Mouse (Mus musculus) embryo, embryonic 10.5 days (tissue): ENCODE data around the gene Cfap74.
A peak's percentile ranks its signal among the peaks of the same experiment; 100 is the strongest.
"Not testable (repeated sequence)": the region's sequence is repeated elsewhere in the genome, so short reads cannot be mapped to it uniquely, and the experiment has no call there.

Experiments
- DNase-seq: peaks from one replicate; pipeline ENCODE4 v3.0.0-alpha.2; 2015; ENCODE audit warnings: low spot score

Gene Cfap74

DNA sequence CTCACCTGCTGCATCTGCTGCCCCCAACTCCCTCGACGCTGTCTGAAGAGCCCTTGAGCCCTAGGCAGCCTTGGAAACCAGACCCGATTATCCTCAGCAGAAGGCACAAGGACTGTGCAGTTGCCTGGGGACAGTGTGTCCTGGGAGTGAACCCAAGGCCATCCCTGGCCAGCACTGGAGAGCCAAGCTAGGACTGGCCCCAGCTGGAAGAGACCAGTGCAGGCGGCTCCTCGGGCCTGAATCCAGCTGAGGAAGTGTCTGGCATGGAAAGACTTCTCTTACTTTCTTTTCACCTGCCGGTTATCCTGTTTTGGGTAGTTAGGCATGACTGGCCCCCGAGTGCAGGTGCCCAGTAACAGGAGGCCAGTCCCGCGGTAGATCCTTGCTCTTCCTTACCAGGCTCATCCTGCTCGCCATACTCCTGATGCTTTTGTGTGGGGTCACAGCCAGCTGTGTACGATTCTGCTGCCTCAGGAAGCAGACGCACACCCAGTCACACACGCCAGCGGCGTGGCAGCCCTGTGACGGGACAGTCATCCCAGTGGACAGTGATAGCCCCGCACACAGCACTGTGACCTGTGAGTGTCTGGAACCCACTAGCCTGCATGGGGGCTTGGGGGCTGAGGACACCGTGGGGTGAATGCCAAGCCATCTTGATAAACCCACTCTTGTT, 60.7 kb downstream of the Cfap74 start:
- DNase-seq, result no peak

DNA sequence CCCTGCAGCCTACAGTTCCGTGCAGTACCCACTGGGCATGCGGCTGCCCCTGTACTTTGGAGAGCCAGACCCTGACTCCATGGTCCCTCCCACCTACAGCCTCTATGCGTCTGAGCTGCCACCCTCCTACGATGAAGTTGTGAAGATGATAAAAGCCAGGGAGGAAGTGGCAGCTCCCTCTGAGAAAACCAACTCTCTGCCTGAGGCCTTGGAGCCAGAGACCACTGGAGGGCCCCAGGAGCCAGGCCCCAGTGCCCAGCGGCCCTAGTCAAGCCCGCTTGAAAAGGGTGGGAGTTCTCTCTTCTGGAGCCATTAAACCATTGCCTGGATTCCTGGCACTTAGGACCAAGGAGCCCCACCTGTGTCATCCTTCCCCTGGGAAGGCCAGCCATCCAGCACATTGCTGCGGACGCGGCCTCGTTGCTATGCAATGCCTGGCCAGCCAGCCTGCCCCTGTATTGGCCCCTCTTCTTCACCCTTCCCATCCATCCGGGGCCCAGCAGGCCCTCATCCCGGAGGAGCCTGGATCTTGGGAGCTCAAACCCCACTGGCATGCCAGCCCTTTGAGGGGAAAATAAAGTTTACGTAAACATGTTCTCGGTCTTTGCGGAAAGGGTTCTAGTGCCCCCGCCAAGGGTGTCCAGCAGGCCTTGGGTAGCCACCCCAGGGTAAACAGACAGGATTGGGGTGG, 61.4 kb downstream of the Cfap74 start:
- DNase-seq, result no peak

DNA sequence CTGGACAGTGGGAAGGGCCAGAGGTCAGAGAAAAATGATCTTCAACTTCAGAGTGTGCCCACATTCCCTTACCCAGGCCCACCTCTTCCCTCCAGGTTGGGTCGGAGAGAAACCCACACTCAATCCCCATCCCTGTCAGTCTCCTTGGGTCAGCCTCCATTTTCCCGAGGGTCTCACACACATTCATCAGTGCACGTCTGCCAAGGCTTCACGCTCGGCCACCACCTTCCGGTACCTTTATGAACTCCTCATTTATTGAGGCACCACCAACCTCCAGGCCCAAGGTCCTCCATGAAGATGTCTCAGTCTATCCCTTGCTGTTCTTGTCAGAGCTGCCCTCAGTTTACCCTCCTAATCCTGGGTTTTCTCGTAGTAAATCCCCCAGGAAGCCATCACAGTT, 62.0 kb downstream of the Cfap74 start:
- DNase-seq, result no peak

DNA sequence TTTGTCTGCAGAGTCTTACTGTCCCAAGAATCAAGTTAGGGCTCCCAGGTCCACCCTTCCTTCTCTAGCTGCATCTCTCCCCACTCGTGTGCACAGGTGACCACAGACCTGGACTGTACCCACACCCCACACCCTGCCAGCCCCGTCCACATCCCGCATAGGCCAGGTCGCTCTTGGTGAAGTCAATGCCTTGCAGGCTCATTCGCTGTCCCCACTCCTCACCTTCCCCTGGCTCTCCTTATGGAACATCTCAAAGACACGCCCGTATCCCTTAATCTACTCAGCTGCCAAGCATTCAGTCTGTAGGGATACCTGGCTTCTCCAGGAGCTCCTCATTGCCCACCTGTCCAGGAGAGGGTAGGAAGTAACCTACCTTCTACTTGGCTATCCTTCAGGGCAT, 62.4 kb downstream of the Cfap74 start:
- no peak for DNase-seq

GRCm38 (mm10) chr4:155472716-155473290, 63.8 kb downstream of the Cfap74 start:
- DNase-seq, result no peak

- DNase-seq, result no peak
Measured at GRCm38 (mm10) chr4:155473319-155473718, 64.3 kb downstream of the Cfap74 start.

- DNase-seq, result not testable (repeated sequence)
Measured at GRCm38 (mm10) chr4:155473796-155474195, 64.8 kb downstream of the Cfap74 start.

DNA sequence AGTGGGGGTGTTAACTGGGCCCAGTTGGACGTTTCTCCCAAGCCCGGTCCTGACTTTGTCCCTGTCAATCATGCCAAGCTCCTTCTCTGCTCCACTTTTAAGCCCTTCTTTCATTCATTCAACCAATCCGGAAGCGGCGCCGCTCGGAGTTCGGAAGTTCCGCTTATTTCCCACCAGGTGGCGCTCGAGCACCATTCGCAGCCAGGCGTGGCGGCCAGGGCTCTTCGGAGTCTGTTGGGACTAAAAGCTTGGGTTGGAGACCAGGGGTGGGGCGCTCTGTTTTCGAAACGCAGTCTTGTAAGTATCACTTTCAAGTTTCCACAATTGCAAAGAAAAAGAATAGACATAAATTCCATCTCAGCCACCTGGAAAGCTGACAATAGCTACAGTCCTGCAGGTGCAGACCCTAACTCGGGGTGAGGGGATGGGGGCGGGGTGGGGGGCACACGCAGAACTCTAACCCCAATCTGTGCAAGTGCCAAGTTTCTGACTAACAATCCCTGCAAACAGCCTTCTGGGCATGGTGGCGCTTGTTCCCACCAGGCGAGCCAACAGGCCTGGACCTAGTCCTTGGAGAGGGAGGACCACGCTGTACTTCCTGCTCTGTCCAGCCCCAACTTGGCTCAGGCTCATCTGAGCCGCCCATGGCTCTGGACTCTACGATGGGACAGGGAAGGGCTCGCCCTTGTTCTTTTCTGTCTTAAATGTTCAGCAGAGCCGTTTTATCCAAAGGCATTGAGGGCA, 72.6 kb downstream of the Cfap74 start:
- peak; percentile 89 for DNase-seq

DNA sequence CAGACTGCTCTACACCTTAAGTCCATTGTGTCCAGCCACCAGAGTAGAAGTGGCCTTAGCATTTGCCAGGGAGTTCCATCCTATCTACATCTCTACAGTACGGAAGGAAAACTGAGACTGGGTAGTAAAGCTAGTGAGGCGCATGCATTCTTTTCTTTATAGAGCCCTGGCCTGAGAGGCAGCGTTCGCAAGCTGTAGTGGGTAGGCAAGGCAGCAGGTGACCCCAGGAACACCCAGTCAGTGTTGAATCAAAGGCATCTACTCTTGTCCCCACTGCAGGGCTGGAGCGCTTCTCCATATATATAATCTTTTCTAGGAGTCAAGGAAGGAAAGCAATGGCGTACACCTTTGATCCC, 73.1 kb downstream of the Cfap74 start:
- no peak for DNase-seq

GRCm38 (mm10) chr4:155482733-155483540, 73.9 kb downstream of the Cfap74 start:
- DNase-seq, result no peak

GRCm38 (mm10) chr4:155485521-155485920, 76.5 kb downstream of the Cfap74 start:
- DNase-seq, result no peak

GRCm38 (mm10) chr4:155487746-155488145, 78.8 kb downstream of the Cfap74 start:
- DNase-seq, result no peak

DNA sequence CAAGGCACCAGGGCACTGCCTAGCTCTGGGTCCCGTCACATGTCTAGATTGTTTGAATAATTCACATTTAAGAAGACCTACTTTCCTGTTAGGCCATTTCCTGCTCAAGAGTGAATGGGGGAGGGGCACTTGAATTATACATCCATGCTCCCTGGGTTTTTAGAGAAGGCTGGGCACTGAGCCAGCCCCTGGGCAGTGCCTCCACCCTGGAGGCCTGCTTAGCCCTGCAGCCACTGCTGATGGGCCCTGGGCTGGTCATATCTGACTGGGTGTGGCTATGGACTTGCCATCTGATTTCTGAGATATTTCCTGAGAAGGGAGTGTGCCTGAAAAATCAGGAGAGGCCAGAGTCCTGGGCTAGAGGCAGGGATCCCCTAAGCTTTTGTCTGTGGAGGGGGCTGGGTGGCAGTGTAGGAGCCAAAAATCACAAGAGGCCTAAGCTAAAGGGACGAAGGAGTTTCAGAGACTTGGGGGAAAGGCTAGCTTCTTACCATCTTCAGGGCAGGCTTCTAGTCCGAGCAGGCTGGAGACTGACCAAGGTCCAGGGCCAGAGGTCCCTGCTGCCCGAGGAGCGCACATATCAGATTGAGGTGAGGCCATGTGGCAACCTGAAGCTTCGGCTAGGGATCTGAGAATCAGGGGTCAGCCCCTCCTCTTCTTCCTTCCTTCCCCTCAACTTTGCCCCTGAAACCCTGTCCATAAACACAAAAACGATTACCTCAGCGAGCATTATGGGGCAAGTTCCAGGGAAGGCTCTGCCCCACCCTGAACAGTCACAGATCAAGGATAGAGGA, 79.4 kb downstream of the Cfap74 start:
- peak; percentile 37 for DNase-seq

DNA sequence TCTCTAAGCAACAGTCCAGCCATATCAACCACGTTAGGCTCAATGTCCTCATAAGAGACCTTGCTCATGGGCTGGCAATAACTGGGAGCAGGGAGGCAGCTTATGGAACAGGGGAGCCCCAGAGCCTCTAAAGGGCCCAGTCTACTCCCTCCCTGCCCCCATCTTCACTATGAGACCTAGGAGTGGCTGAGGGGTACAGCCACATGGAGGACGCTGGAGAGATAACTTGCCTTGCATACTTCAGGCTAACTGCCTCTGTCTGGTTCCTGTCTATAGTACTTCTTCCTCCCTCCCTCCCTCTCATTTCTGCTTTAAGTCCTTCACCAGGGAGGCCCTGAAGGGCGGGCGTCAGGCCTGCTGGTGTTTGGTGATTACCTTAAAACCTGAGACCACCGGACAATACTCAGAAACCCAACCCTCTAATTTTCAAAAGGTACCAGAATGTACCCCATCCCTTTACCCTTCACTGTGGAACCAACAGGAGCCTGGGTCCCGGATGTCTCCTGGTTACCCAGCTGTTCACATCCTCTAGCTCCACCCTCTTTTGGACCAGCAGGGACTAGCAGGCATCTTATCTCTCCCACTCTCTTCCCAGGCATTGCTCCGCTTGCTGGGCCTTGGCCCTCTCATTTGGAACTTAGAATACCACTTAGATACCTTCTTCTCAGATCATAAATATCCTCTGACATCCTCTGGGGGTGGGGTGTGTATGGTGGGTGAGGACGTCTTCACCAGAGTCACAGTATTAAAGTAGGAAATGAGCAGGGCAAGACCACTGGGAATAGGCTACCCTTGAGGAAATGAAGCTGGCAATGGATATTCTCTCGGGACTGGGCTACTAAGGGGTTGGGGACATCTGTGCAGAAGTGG, 80.3 kb downstream of the Cfap74 start:
- no peak for DNase-seq

DNA sequence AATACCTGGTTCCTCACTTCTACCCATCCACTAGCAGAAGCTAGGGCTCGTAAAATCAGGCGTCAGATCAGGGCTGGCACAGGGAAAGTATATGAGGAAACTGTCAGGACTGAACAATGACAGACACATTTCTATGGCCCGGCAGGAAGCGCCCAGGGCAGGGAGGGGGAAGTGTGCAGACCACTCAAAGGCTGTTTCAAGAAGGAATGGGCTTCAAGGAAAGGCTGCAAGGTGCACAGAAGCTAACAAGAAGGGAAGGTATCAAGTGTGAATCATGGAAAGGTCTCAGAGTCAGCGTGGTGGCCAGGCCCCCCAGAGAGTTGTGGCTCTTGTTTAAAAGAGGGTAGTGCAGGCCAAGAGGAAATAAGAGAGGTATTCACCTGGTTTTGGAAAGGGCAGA, 81.5 kb downstream of the Cfap74 start:
- peak; percentile 18 for DNase-seq

GRCm38 (mm10) chr4:155490990-155491504, 82.1 kb downstream of the Cfap74 start, which contains the start of gene Gnb1:
TSS of gene Gnb1 (plus strand) at chr4:155491361.
- peak; percentile 90 for DNase-seq

GRCm38 (mm10) chr4:155491529-155492130, 82.6 kb downstream of the Cfap74 start:
- DNase-seq, result peak; percentile 54

DNA sequence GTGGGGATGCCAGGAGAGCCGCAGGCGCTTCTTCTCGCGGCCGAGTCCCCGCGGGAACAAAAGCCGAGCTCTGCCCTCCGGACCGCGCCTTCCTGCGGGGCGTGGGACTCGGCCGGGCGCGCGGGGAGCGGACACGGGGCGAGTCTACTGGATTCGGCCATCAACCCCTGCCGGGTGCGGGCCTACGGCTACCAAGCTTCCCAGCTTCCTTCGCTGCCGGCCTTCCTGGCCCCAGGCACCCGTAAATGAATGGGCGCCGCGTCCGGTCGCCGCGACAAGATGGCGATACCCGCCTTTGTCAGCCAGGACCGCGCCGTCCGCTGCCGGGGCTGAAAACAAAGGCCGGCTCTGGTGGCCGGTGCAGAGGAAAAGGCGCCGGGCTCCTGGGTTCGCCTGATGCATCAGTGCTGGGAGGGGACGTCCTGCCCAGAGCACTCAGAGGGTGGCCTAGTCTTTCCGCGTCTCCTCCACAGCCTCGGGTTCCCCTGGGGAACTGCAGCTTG, 83.2 kb downstream of the Cfap74 start:
- DNase-seq, result peak; percentile 69

DNA sequence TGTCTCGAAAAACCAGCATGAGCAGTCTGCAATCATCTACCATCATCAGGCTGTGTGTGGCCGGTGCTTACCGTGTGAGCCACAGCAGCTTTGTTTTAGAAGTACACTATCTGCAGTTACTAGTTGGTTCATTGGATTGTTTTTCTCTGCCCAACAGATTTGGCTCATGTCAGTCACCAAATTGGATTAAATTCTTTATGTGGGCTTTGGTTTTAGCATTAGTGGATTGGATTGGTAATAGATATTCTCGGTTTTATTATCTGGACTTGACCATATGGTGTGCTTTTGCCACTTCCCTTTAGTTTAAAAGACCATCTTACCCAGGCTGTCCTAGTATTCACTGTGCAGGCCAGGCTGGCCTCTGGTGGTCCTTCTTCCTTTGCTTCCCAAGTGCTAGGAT, 85.9 kb downstream of the Cfap74 start:
- no peak for DNase-seq
